Mouse (Mus musculus) erythroblast, embryonic 14.5 days (primary cell): ENCODE measurements at regions not wholly inside any gene's neighbourhood (a gene's known extent, or its start where the extent isn't known, plus 50 kb on each side); places are given as distances from the start of the nearest gene placed in this dataset.

Experiments
- GATA1 ChIP-seq: IDR thresholded peaks from 2 replicates; pipeline ENCODE4 v1.6.1; 2012; ENCODE audit warnings: low read length, inconsistent platforms, mixed read lengths
- TAL1 ChIP-seq: IDR thresholded peaks from 3 replicates; pipeline ENCODE4 v1.6.1; 2012; ENCODE audit warnings: low read length, inconsistent platforms, mixed read lengths

GRCm38 (mm10) chr2:45736278-45736677 is 619.1 kb upstream of the Zeb2 start:
- TF ChIP-seq GATA1 (no peak), TAL1 (no peak)
